Mouse (Mus musculus): ENCODE measurements around the gene Iars2. TPM values are rescaled to one million over a fixed set of nuclear protein-coding genes. Genes with fewer than 3 reads are reported as not detected.

Gene Iars2
- total and polyA plus RNA-seq, 3 experiments, result 37.2 to 47.2 (median 41.9) TPM

GRCm38 (mm10) chr1:185289231-185289630 is 40.0 kb downstream of the Iars2 start:
- H3K9me3 ChIP-seq (replicated peaks; ENCODE audit: low read length), result no peaks in the 10 kb centered on the region
- no peak overlapping the region for H3K4me2 ChIP-seq (ENCODE audit: insufficient read depth, low read depth, poor library complexity, severe bottlenecking)
- no peak overlapping the region for H3K4me3 ChIP-seq (replicated peaks in 1 of 3; ENCODE audit: low read depth in 2 of 3, low read length in 2 of 3, poor library complexity in 1 of 3)
- H3K27ac ChIP-seq (ENCODE audit: insufficient read depth, low read depth), result no peak overlapping the region
- in situ Hi-C loops (cut with MboI; ENCODE audit: low pct_ligation_motif_present, low pct_unique_long_range_greater_than_20kb, low sequenced_read_pairs) (no loop called here), dilution Hi-C loops (cut with MboI; ENCODE audit: extremely low pct_ligation_motif_present, extremely low pct_unique_long_range_greater_than_20kb, low sequenced_read_pairs) (no loop called here)
- H3K27me3 ChIP-seq (replicated peaks), result no peaks in the 10 kb centered on the region
- no peaks in the 10 kb centered on the region for H3K79me2 ChIP-seq (replicated peaks; ENCODE audit: control insufficient read depth, extremely low read depth, insufficient read depth, poor library complexity, severe bottlenecking)
- no peak for TF ChIP-seq MAX (IDR thresholded peaks at IDR 0.05; ENCODE audit: low read length)
- no peak for TF ChIP-seq MEF2A (IDR thresholded peaks at IDR 0.05; ENCODE audit: borderline replicate concordance, low read depth, low read length)
- TF ChIP-seq JUND (conservative IDR thresholded peaks at IDR 0.05; ENCODE audit: low read depth, low read length), result no peak
- no peak for TF ChIP-seq BHLHE40 (IDR thresholded peaks at IDR 0.05; ENCODE audit: low read depth, low read length)
- TF ChIP-seq USF2 (conservative IDR thresholded peaks at IDR 0.05; ENCODE audit: low read depth, low read length), result no peak
- no peak for TF ChIP-seq IRF4 (IDR thresholded peaks at IDR 0.05; ENCODE audit: low read depth, low read length)
- TF ChIP-seq POLR2AphosphoS2 (IDR thresholded peaks at IDR 0.05; ENCODE audit: low read depth, low read length), result no peak
- no peak for TF ChIP-seq TCF12 (IDR thresholded peaks at IDR 0.05; ENCODE audit: low read depth, low read length)
- TF ChIP-seq RCOR1 (conservative IDR thresholded peaks at IDR 0.05; ENCODE audit: low read depth, low read length), result no peak
- TF ChIP-seq CTCF (conservative IDR thresholded peaks at IDR 0.05 in 1 of 2, IDR thresholded peaks at IDR 0.05 in 1 of 2; ENCODE audit: low read depth in 2 of 2, low read length in 2 of 2), result no peak
- TF ChIP-seq CHD2 (IDR thresholded peaks at IDR 0.05; ENCODE audit: low read length), result no peak
- no peak for TF ChIP-seq GABPA (IDR thresholded peaks at IDR 0.05; ENCODE audit: insufficient replicate concordance, low read depth, low read length)
- TF ChIP-seq JUN (IDR thresholded peaks at IDR 0.05; ENCODE audit: insufficient read depth, low read depth, low read length), result no peak
- TF ChIP-seq PAX5 (IDR thresholded peaks at IDR 0.05; ENCODE audit: low read length), result no peak
- TF ChIP-seq ETS1 (conservative IDR thresholded peaks at IDR 0.05; ENCODE audit: low read depth, low read length), result no peak
- TF ChIP-seq MAFK (IDR thresholded peaks at IDR 0.05; ENCODE audit: insufficient replicate concordance, low read length), result no peak
- TF ChIP-seq UBTF (IDR thresholded peaks at IDR 0.05; ENCODE audit: low read depth, low read length), result no peak
- DNase-seq (ENCODE audit: extremely low read depth), result no peak
- H3K36me3 ChIP-seq (replicated peaks in 1 of 2; ENCODE audit: control insufficient read depth in 1 of 2, insufficient read depth in 1 of 2, low read length in 1 of 2), result peaks cover 75 to 87% of the 10 kb centered on the region in 2 experiments
- H3K4me1 ChIP-seq (ENCODE audit: control insufficient read depth in 1 of 2, insufficient read depth in 2 of 2), result no peaks in the 10 kb centered on the region
- no peak overlapping the region for H3K9ac ChIP-seq (ENCODE audit: insufficient read depth, low read depth)

- H3K36me3 ChIP-seq (replicated peaks in 1 of 2; ENCODE audit: control insufficient read depth in 1 of 2, insufficient read depth in 1 of 2, low read length in 1 of 2), result peaks cover 72 to 86% of the 10 kb centered on the region in 2 experiments
These were observed 42.1 kb downstream of the Iars2 start for GRCm38 (mm10) chr1:185287066-185287465.

More at GRCm38 (mm10) chr1:185287066-185287465, 42.1 kb downstream of the Iars2 start:
- H3K27ac ChIP-seq (ENCODE audit: insufficient read depth, low read depth), result no peak overlapping the region
- no peak overlapping the region for H3K9ac ChIP-seq (ENCODE audit: insufficient read depth, low read depth)
- TF ChIP-seq GABPA (IDR thresholded peaks at IDR 0.05; ENCODE audit: insufficient replicate concordance, low read depth, low read length), result no peak
- TF ChIP-seq NRF1 (IDR thresholded peaks at IDR 0.05; ENCODE audit: low read depth, low read length), result no peak
- TF ChIP-seq ZC3H11A (IDR thresholded peaks at IDR 0.05; ENCODE audit: low read depth, low read length), result no peak
- TF ChIP-seq MXI1 (IDR thresholded peaks at IDR 0.05; ENCODE audit: low read depth, low read length), result no peak
- TF ChIP-seq POLR2A (IDR thresholded peaks at IDR 0.05; ENCODE audit: low read depth, low read length), result no peak
- no peak for TF ChIP-seq UBTF (IDR thresholded peaks at IDR 0.05; ENCODE audit: low read depth, low read length)
- no peak for TF ChIP-seq SMC3 (IDR thresholded peaks at IDR 0.05; ENCODE audit: low read depth, low read length)
- no peak for TF ChIP-seq IRF4 (IDR thresholded peaks at IDR 0.05; ENCODE audit: low read depth, low read length)
- TF ChIP-seq KAT2A (IDR thresholded peaks at IDR 0.05; ENCODE audit: insufficient replicate concordance, low read length), result no peak
- TF ChIP-seq BHLHE40 (IDR thresholded peaks at IDR 0.05; ENCODE audit: low read depth, low read length), result no peak
- no peak for TF ChIP-seq JUND (conservative IDR thresholded peaks at IDR 0.05; ENCODE audit: low read depth, low read length)
- TF ChIP-seq POLR2AphosphoS2 (IDR thresholded peaks at IDR 0.05; ENCODE audit: low read depth, low read length), result no peak
- no peak for TF ChIP-seq CHD2 (IDR thresholded peaks at IDR 0.05; ENCODE audit: low read length)
- TF ChIP-seq SIN3A (IDR thresholded peaks at IDR 0.05; ENCODE audit: low read length), result no peak
- no peak for TF ChIP-seq MAZ (IDR thresholded peaks at IDR 0.05; ENCODE audit: low read depth, low read length)
- TF ChIP-seq TCF12 (IDR thresholded peaks at IDR 0.05; ENCODE audit: low read depth, low read length), result no peak
- TF ChIP-seq NELFE (IDR thresholded peaks at IDR 0.05; ENCODE audit: low read depth, low read length), result no peak
- DNase-seq (ENCODE audit: extremely low read depth), result no peak
- H3K27me3 ChIP-seq (replicated peaks), result no peaks in the 10 kb centered on the region
- H3K4me3 ChIP-seq (replicated peaks in 1 of 3; ENCODE audit: low read depth in 2 of 3, low read length in 2 of 3, poor library complexity in 1 of 3), result no peak overlapping the region
- H3K4me1 ChIP-seq (ENCODE audit: control insufficient read depth in 1 of 2, insufficient read depth in 2 of 2), result no peaks in the 10 kb centered on the region
- H3K79me2 ChIP-seq (replicated peaks; ENCODE audit: control insufficient read depth, extremely low read depth, insufficient read depth, poor library complexity, severe bottlenecking), result no peaks in the 10 kb centered on the region
- no peak overlapping the region for H3K4me2 ChIP-seq (ENCODE audit: insufficient read depth, low read depth, poor library complexity, severe bottlenecking)
- no peaks in the 10 kb centered on the region for H3K9me3 ChIP-seq (replicated peaks; ENCODE audit: low read length)
- in situ Hi-C loops (cut with MboI; ENCODE audit: low pct_ligation_motif_present, low pct_unique_long_range_greater_than_20kb, low sequenced_read_pairs), result no loop called here
- dilution Hi-C loops (cut with MboI; ENCODE audit: extremely low pct_ligation_motif_present, extremely low pct_unique_long_range_greater_than_20kb, low sequenced_read_pairs), result no loop called here

Measured in CH12.LX (cell line).